Mouse (Mus musculus) embryo, embryonic 11.5 days (tissue): ENCODE data around the gene Gzmd.

Source experiments
- DNase-seq: peaks from one replicate; pipeline ENCODE4 v3.0.0-alpha.2; 2012; ENCODE audit warnings: low read depth, low spot score

Gene Gzmd

GRCm38 (mm10) chr14:56082016-56082415, 50.4 kb downstream of the Gzmd start:
- DNase-seq, result no peak
